8 mouse cellular contexts compared by ENCODE assay signal in the genomic region with DNA sequence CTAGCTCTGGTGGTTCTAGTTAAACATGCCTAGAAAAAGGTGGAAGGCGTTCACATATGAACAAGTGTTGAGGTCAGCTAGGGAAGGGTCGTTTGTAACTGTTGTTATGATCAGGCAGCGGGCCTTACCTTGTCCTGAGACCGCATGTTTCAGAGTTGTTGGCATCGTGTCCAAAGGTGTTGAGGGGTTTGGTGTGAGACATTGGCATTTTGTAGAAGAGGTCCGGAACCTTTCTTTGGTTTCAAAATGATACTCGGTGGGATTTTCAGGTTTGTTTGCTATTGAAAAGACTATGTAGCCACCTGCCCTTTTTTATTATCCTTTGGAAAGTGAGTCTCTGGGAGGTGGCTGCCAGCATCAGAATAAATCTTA. TPM values are rescaled to one million over a fixed set of nuclear protein-coding genes. Genes with fewer than 3 reads are reported as not detected.
DNase-seq lines count a peak whose midpoint lies in the region; ATAC-seq and TF ChIP-seq lines count a peak whose summit lies in the region.

No protein-coding gene starts in this region.

- TF ChIP-seq CTCF in gastrocnemius, adult 2 months (IDR thresholded peaks at IDR 0.05): no peak
- TF ChIP-seq CTCF in thymus, adult 2 months (IDR thresholded peaks at IDR 0.05; ENCODE audit: borderline replicate concordance, control insufficient read depth, extremely low read depth, insufficient read depth, low read length, poor library complexity): no peak

- H3K4me1 ChIP-seq in megakaryocyte, embryonic 14.5 days: peaks cover 69% of the 10 kb centered on the region
- peaks cover 15% of the 10 kb centered on the region for H3K4me1 ChIP-seq in limb, embryonic 14.5 days (ENCODE audit: control insufficient read depth, insufficient read depth, low read length)
- 0 out of 2 replicates have a peak, but pooled peaks cover 5% of the 10 kb centered on the region for H3K4me1 ChIP-seq in stomach, embryonic 16.5 days (ENCODE audit: control insufficient read depth, insufficient read depth, low read length)
- peaks cover 7% of the 10 kb centered on the region for H3K4me1 ChIP-seq in thymus, adult 2 months (replicated peaks; ENCODE audit: control insufficient read depth, insufficient read depth, low read length)

- H3K4me3 ChIP-seq in gastrocnemius, adult 2 months: peak overlapping the region; percentile 91
- H3K4me3 ChIP-seq in megakaryocyte, embryonic 14.5 days (replicated peaks): peak overlapping the region; percentile 98
- peak overlapping the region; percentile 62 for H3K4me3 ChIP-seq in limb, embryonic 14.5 days (replicated peaks; ENCODE audit: low read length)
- H3K4me3 ChIP-seq in stomach, embryonic 16.5 days (replicated peaks; ENCODE audit: low read length): peak overlapping the region; percentile 75
- no peak overlapping the region for H3K4me3 ChIP-seq in thymus, adult 2 months (ENCODE audit: control insufficient read depth, insufficient read depth, low read length)

- no peak for DNase-seq in gastrocnemius, adult 2 months
- DNase-seq in gastrocnemius, adult 8-10 months (ENCODE audit: low spot score in 2 of 2): no peak
- DNase-seq in limb, embryonic 14.5 days (ENCODE audit: low spot score): no peak
- DNase-seq in urinary bladder, postnatal 14 days (ENCODE audit: low spot score): no peak
- no peak for DNase-seq in thymus, adult 2 months

- H3K36me3 ChIP-seq in megakaryocyte, embryonic 14.5 days (replicated peaks; ENCODE audit: low read length): peaks cover 21% of the 10 kb centered on the region
- H3K36me3 ChIP-seq in limb, embryonic 14.5 days (ENCODE audit: control insufficient read depth, insufficient read depth, low read length): no peaks in the 10 kb centered on the region
- H3K36me3 ChIP-seq in stomach, embryonic 16.5 days (ENCODE audit: control insufficient read depth, insufficient read depth, low read length): no peaks in the 10 kb centered on the region
- no peaks in the 10 kb centered on the region for H3K36me3 ChIP-seq in thymus, adult 2 months (ENCODE audit: control insufficient read depth, insufficient read depth, low read length)

- intact Hi-C loops in gastrocnemius, adult 2 months (cut with DNase I): loop anchor here (5.0 kb wide), 1 partner anchor 1871 kb away; the partner anchor contains the start of gene Zfand5

- H3K4me2 ChIP-seq in limb, embryonic 14.5 days (replicated peaks; ENCODE audit: low read depth, low read length, severe bottlenecking): peak overlapping the region; percentile 95; the same call in 1 of the 2 replicates
- H3K4me2 ChIP-seq in stomach, embryonic 16.5 days (ENCODE audit: low read depth, low read length): peak overlapping the region; percentile 77

- H3K27me3 ChIP-seq in megakaryocyte, embryonic 14.5 days (replicated peaks): no peaks in the 10 kb centered on the region
- peaks cover 9% of the 10 kb centered on the region; the same call in 1 of the 2 replicates for H3K27me3 ChIP-seq in limb, embryonic 14.5 days (ENCODE audit: control insufficient read depth, insufficient read depth, low read length)
- H3K27me3 ChIP-seq in stomach, embryonic 16.5 days (ENCODE audit: control insufficient read depth, insufficient read depth, low read length): no peaks in the 10 kb centered on the region
- peaks cover 8% of the 10 kb centered on the region; the same call in 1 of the 2 replicates for H3K27me3 ChIP-seq in thymus, adult 2 months (ENCODE audit: control insufficient read depth, insufficient read depth, low read length)

- H3K27ac ChIP-seq in gastrocnemius, adult 2 months: peak overlapping the region; percentile 100
- no peak overlapping the region for H3K27ac ChIP-seq in limb, embryonic 14.5 days (replicated peaks; ENCODE audit: low read depth, low read length)
- H3K27ac ChIP-seq in stomach, embryonic 16.5 days (ENCODE audit: low read length): no peak overlapping the region
- H3K27ac ChIP-seq in thymus, adult 2 months (ENCODE audit: control insufficient read depth, insufficient read depth, low read length): no peak overlapping the region

- H3K9ac ChIP-seq in limb, embryonic 14.5 days (ENCODE audit: low read depth, low read length, severe bottlenecking): no peak overlapping the region
- peak overlapping the region; percentile 85; the same call in 1 of the 2 replicates for H3K9ac ChIP-seq in stomach, embryonic 16.5 days (ENCODE audit: low read length)

- WGBS in limb, embryonic 14.5 days: 52% methylated on average over 7 of the region's 7 CpGs
- WGBS in stomach, embryonic 16.5 days: 68% methylated on average over 7 of the region's 7 CpGs
- 91% methylated on average over 7 of the region's 7 CpGs for WGBS in thymus, adult 2 months

- H3K9me3 ChIP-seq in megakaryocyte, embryonic 14.5 days: no peaks in the 10 kb centered on the region
- H3K9me3 ChIP-seq in limb, embryonic 14.5 days (ENCODE audit: control insufficient read depth, low read length): no peaks in the 10 kb centered on the region
- H3K9me3 ChIP-seq in stomach, embryonic 16.5 days (replicated peaks; ENCODE audit: control insufficient read depth, low read length): no peaks in the 10 kb centered on the region

- no peak for ATAC-seq in megakaryocyte, adult 5-6 weeks (ENCODE audit: poor library complexity, severe bottlenecking)
- no peak for ATAC-seq in limb, embryonic 14.5 days (ENCODE audit: low FRiP score, low read depth)
- ATAC-seq in stomach, embryonic 16.5 days (ENCODE audit: insufficient read depth, low FRiP score): no peak

- TF ChIP-seq POLR2A in limb, embryonic 14.5 days (IDR thresholded peaks at IDR 0.05; ENCODE audit: borderline replicate concordance, extremely low read depth, insufficient read depth, insufficient read length): no peak
- TF ChIP-seq POLR2A in thymus, adult 2 months (IDR thresholded peaks at IDR 0.05; ENCODE audit: control insufficient read depth, extremely low read depth, insufficient read depth, low read length, poor library complexity): no peak

RNA-seq across cellular contexts. Expression of gene Klf9, which starts 2.0 kb away (rescaled TPM):
- 100 to 1,000 TPM; 144 to 162 TPM for total RNA-seq in gastrocnemius, adult 2 months (2021)
- 100 to 1,000 TPM; 108 to 165 (median 128) TPM for total RNA-seq in gastrocnemius, adult 8-10 months (2022)
- polyA plus RNA-seq in megakaryocyte, embryonic 14.5 days (2012; ENCODE audit: insufficient read depth, low replicate concordance): 4.7 and 12.2 TPM in 2 replicates
- 7.0 and 9.4 TPM in 2 replicates for total RNA-seq in megakaryocyte, adult 5-6 weeks (2015)
- 5.4 and 6.2 TPM in 2 replicates for total RNA-seq in megakaryocyte, adult 5-6 weeks (2017)
- 2.0 and 2.1 TPM in 2 replicates for polyA plus RNA-seq in limb, embryonic 14.5 days (2012; rRNA removed)
- 1.8 and 2.1 TPM in 2 replicates for polyA plus RNA-seq in limb, embryonic 14.5 days (2014; fragmentation: Nextera tagmentation; extraction: Ambion mirVana)
- polyA plus RNA-seq in stomach, embryonic 16.5 days (2015; fragmentation: Nextera tagmentation; extraction: Ambion mirVana): 7.1 and 7.9 TPM in 2 replicates
- 6.9 and 7.4 TPM in 2 replicates for polyA plus RNA-seq in thymus, adult 2 months (2012; rRNA removed)
